Mouse (Mus musculus) MN1 (cell line): ENCODE measurements around the gene Gm10681.
"Not testable (repeated sequence)": the region's sequence is repeated elsewhere in the genome, so short reads cannot be mapped to it uniquely, and the experiment has no call there.

Experiments used
- DNase-seq: peaks from one replicate; pipeline ENCODE4 v3.0.0-alpha.2; 2016; ENCODE audit warnings: low spot score

Gm10681 gene

DNA sequence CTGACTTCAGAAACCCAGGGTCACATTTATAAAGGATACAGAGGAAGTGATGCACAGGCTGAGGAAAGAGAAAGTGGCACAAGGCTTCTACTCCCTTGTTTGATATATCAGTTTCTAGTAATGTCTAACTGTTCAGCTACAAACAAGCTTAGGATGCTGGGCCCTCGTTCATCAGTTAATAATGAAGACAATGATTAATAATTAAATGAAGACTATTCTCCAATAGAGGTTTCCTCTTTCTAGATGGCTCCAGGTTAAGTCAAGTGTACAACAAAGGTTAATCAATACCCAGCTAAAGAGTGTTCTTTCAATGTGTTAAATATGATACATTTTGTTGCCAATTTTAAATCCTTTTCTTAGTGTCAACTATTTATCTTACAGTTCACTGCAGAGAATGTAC is 78.2 kb downstream of the Gm10681 start, which contains the start of gene Hsd3b4:
TSS of gene Hsd3b4 (minus strand) at position 101 of the 400 bp plus-strand sequence.
- DNase-seq, result not testable (repeated sequence)

DNA sequence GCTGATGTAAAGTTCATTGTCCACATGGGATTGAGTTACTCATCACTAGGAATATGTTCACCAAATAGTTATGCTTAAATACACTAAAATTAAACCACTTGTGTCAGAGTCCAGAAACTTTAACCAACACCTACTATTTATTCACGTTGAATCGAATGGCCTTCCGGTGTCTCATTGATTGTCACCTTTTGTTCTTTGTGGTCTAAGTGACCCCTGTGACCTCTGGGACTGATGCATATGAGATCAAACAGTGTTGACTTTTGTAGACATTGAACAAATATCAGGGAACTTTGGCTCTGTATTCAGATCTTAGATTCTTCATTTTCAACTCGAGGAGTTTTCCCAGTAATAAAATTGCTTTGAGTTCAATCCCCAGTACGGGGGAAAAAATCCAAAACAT is 81.4 kb downstream of the Gm10681 start:
- DNase-seq, result not testable (repeated sequence)
